Mouse (Mus musculus) midbrain, postnatal 0 days (tissue): ENCODE measurements at regions not wholly inside any gene's neighbourhood (a gene's known extent, or its start where the extent isn't known, plus 50 kb on each side); places are given as distances from the start of the nearest gene placed in this dataset.

Experiments
- ATAC-seq: fragments of 200-750 bp; cut with Nextera tagmentation; 2 replicates; pipeline ENCODE4 v1.8.0; 2017; ENCODE audit warnings: moderate number of reproducible peaks, mild to moderate bottlenecking, moderate TSS enrichment, moderate library complexity; ENCODE audit not compliant: low FRiP score
- DNase-seq: peaks from one replicate; pipeline ENCODE4 v3.0.0-alpha.2; 2015; ENCODE audit warnings: low spot score
- H3K27ac ChIP-seq: fragments of 300-500 bp; sonication (generic); 2 replicates; pipeline ENCODE4 v1.5.1; 2014; ENCODE audit warnings: low read depth, mild to moderate bottlenecking, low read length, mixed read lengths
- H3K27me3 ChIP-seq: fragments of 300-500 bp; sonication (generic); 2 replicates; pipeline ENCODE4 v1.6.1; 2014; ENCODE audit warnings: low read length, control low read depth, mixed read lengths; ENCODE audit not compliant: insufficient read depth
- H3K36me3 ChIP-seq: fragments of 300-500 bp; sonication (generic); 2 replicates; pipeline ENCODE4 v1.6.1; 2014; ENCODE audit warnings: low read length, control low read depth, mixed read lengths; ENCODE audit not compliant: insufficient read depth
- H3K4me1 ChIP-seq: fragments of 300-500 bp; sonication (generic); 2 replicates; pipeline ENCODE4 v1.6.1; 2014; ENCODE audit warnings: mild to moderate bottlenecking, control low read depth, antibody characterized with exemption, low read length, mixed read lengths; ENCODE audit not compliant: insufficient read depth
- H3K4me2 ChIP-seq: fragments of 300-500 bp; sonication (generic); 2 replicates; pipeline ENCODE4 v1.6.1; 2014; ENCODE audit warnings: low read depth, mild to moderate bottlenecking, low read length, mixed read lengths; ENCODE audit not compliant: poor library complexity, severe bottlenecking
- H3K4me3 ChIP-seq: fragments of 300-500 bp; sonication (generic); 2 replicates; pipeline ENCODE4 v1.5.1; 2014; ENCODE audit warnings: low read depth, mild to moderate bottlenecking, low read length, moderate library complexity
- H3K9ac ChIP-seq: fragments of 300-500 bp; sonication (generic); replicated peaks from 2 replicates; pipeline ENCODE4 v1.6.1; 2014; ENCODE audit warnings: mild to moderate bottlenecking, low read length, moderate library complexity, mixed read lengths; ENCODE audit not compliant: poor library complexity, severe bottlenecking
- H3K9me3 ChIP-seq: fragments of 300-500 bp; sonication (generic); 2 replicates; pipeline ENCODE4 v1.6.1; 2016; ENCODE audit warnings: low read length, control low read depth
- CTCF ChIP-seq: IDR thresholded peaks from 2 replicates; pipeline ENCODE4 v1.5.1; 2016; ENCODE audit warnings: antibody characterized with exemption, mild to moderate bottlenecking
- WGBS: fragments of 180-500 bp; shearing (Covaris S2); extraction: QIAGEN DNeasy Blood & Tissue Kit; methylation state at CpG from one replicate; pipeline ENCODE4 v1.1.7; 2014; 5-methylcytosine and 5-hydroxymethylcytosine counted together

GRCm38 (mm10) chr2:74378709-74379108 is 200.5 kb downstream of the Lnpk start:
- Histone ChIP-seq H3K36me3 (no peaks in the 10 kb centered on the region), H3K4me3 (no peak overlapping the region), H3K4me2 (no peak overlapping the region), H3K9ac (no peak overlapping the region), H3K9me3 (no peaks in the 10 kb centered on the region), H3K27me3 (no peaks in the 10 kb centered on the region), H3K27ac (no peak overlapping the region), H3K4me1 (no peaks in the 10 kb centered on the region)
- TF ChIP-seq CTCF: no peak
- WGBS: 98% methylated on average over 3 of the region's 3 CpGs
- ATAC-seq (no peak), DNase-seq (no peak)

- Histone ChIP-seq H3K36me3 (no peaks in the 10 kb centered on the region), H3K27ac (no peak overlapping the region), H3K9ac (no peak overlapping the region), H3K4me1 (no peaks in the 10 kb centered on the region), H3K9me3 (no peaks in the 10 kb centered on the region), H3K4me2 (no peak overlapping the region), H3K27me3 (no peaks in the 10 kb centered on the region), H3K4me3 (no peak overlapping the region)
- WGBS: 73% methylated on average over 1 of the region's 1 CpGs
- no peak for DNase-seq
- TF ChIP-seq CTCF: no peak
- no peak for ATAC-seq
Observed at GRCm38 (mm10) chr2:74373938-74374337, 205.3 kb downstream of the Lnpk start.

- ATAC-seq (no peak), DNase-seq (no peak)
- WGBS: 74% methylated on average over 4 of the region's 4 CpGs
- no peaks in the 10 kb centered on the region for H3K36me3 ChIP-seq
- no peaks in the 10 kb centered on the region for H3K4me1 ChIP-seq
- no peak overlapping the region for H3K27ac ChIP-seq
- H3K4me3 ChIP-seq: no peak overlapping the region
- H3K27me3 ChIP-seq: no peaks in the 10 kb centered on the region
- no peak overlapping the region for H3K9ac ChIP-seq
- no peak overlapping the region for H3K4me2 ChIP-seq
- TF ChIP-seq CTCF: no peak
- no peaks in the 10 kb centered on the region for H3K9me3 ChIP-seq
Observed at GRCm38 (mm10) chr2:74373056-74373455, 206.2 kb downstream of the Lnpk start.

- H3K36me3 ChIP-seq: no peaks in the 10 kb centered on the region
- no peak overlapping the region for H3K4me2 ChIP-seq
- no peaks in the 10 kb centered on the region for H3K4me1 ChIP-seq
- no peaks in the 10 kb centered on the region for H3K9me3 ChIP-seq
- no peak for ATAC-seq
- H3K27me3 ChIP-seq: no peaks in the 10 kb centered on the region
- no peak for TF ChIP-seq CTCF
- H3K9ac ChIP-seq: no peak overlapping the region
- H3K27ac ChIP-seq: no peak overlapping the region
- no peak overlapping the region for H3K4me3 ChIP-seq
- DNase-seq: no peak
- 86% methylated on average over 2 of the region's 2 CpGs for WGBS
Observed at GRCm38 (mm10) chr2:74363255-74363654, 216.0 kb downstream of the Lnpk start.

GRCm38 (mm10) chr2:74354591-74354990 is 224.6 kb downstream of the Lnpk start:
- 66% methylated on average over 8 of the region's 8 CpGs for WGBS

GRCm38 (mm10) chr2:74349809-74350208 is 229.4 kb downstream of the Lnpk start:
- peak; percentile 18 for DNase-seq
- no peak overlapping the region for H3K4me2 ChIP-seq
- 77% methylated on average over 6 of the region's 6 CpGs for WGBS
- H3K27ac ChIP-seq: no peak overlapping the region
- no peak for ATAC-seq
- no peak overlapping the region for H3K9ac ChIP-seq
- H3K9me3 ChIP-seq: no peaks in the 10 kb centered on the region
- TF ChIP-seq CTCF: no peak
- H3K27me3 ChIP-seq: no peaks in the 10 kb centered on the region
- H3K4me1 ChIP-seq: no peaks in the 10 kb centered on the region
- H3K36me3 ChIP-seq: no peaks in the 10 kb centered on the region
- no peak overlapping the region for H3K4me3 ChIP-seq

More at GRCm38 (mm10) chr2:74354591-74354990, 224.6 kb downstream of the Lnpk start:
- Histone ChIP-seq H3K9ac (no peak overlapping the region), H3K4me1 (no peaks in the 10 kb centered on the region), H3K27me3 (no peaks in the 10 kb centered on the region), H3K4me3 (no peak overlapping the region), H3K4me2 (no peak overlapping the region), H3K36me3 (no peaks in the 10 kb centered on the region), H3K9me3 (no peaks in the 10 kb centered on the region), H3K27ac (no peak overlapping the region)
- TF ChIP-seq CTCF: no peak
- ATAC-seq (no peak), DNase-seq (no peak)
